Mouse (Mus musculus) thymus, adult 18-20 months (tissue): ENCODE measurements around the gene Tmprss4.

Experiments used
- DNase-seq, 2 experiments: peaks; one replicate each; pipeline ENCODE4 v3.0.0; 2022; ENCODE audit warnings: mixed read lengths in 2 of 2

Tmprss4 gene

GRCm38 (mm10) chr9:45196125-45196830 lies 7.6 kb downstream of the Tmprss4 start:
- peak; percentile 51 to 77 for DNase-seq

- DNase-seq: peak in 1 of 2 experiments; percentile 17
Measured at GRCm38 (mm10) chr9:45195468-45195867, 8.4 kb downstream of the Tmprss4 start.

GRCm38 (mm10) chr9:45189661-45190174 lies 14.2 kb downstream of the Tmprss4 start:
- peak in 1 of 2 experiments; percentile 15 for DNase-seq

GRCm38 (mm10) chr9:45188570-45189563 lies 15.0 kb downstream of the Tmprss4 start:
- peak; percentile 68 to 88 for DNase-seq

GRCm38 (mm10) chr9:45185250-45185649 lies 18.6 kb downstream of the Tmprss4 start:
- peak; percentile 55 to 66 for DNase-seq

GRCm38 (mm10) chr9:45183266-45183665 lies 20.6 kb downstream of the Tmprss4 start:
- peak in 1 of 2 experiments; percentile 29 for DNase-seq

- DNase-seq: no peak
Measured at GRCm38 (mm10) chr9:45182521-45182920, 21.4 kb downstream of the Tmprss4 start.

- no peak for DNase-seq
Measured at GRCm38 (mm10) chr9:45181770-45182169, 22.1 kb downstream of the Tmprss4 start, which contains the start of gene BC049352. TSS of gene BC049352 (plus strand) at chr9:45182007.

- no peak for DNase-seq
Measured at GRCm38 (mm10) chr9:45179282-45179681, 24.6 kb downstream of the Tmprss4 start.

- DNase-seq: no peak
Measured at GRCm38 (mm10) chr9:45173475-45173874, 30.4 kb downstream of the Tmprss4 start.

GRCm38 (mm10) chr9:45171073-45171610 lies 32.8 kb downstream of the Tmprss4 start:
- no peak for DNase-seq

GRCm38 (mm10) chr9:45170150-45170549 lies 33.7 kb downstream of the Tmprss4 start:
- no peak for DNase-seq

- no peak for DNase-seq
Measured at GRCm38 (mm10) chr9:45167903-45168302, 36.0 kb downstream of the Tmprss4 start.

- peak; percentile 46 to 66 for DNase-seq
Measured at GRCm38 (mm10) chr9:45153361-45153760, 50.5 kb downstream of the Tmprss4 start.

GRCm38 (mm10) chr9:45150933-45151332 lies 53.0 kb downstream of the Tmprss4 start:
- DNase-seq: no peak

GRCm38 (mm10) chr9:45146267-45146597 lies 57.7 kb downstream of the Tmprss4 start:
- DNase-seq: peak; percentile 59 to 78

- DNase-seq: no peak
Measured at GRCm38 (mm10) chr9:45145533-45146266, 58.2 kb downstream of the Tmprss4 start.

GRCm38 (mm10) chr9:45142686-45143085 lies 61.2 kb downstream of the Tmprss4 start:
- no peak for DNase-seq

GRCm38 (mm10) chr9:45140945-45141344 lies 62.9 kb downstream of the Tmprss4 start:
- DNase-seq: no peak

- no peak for DNase-seq
Measured at GRCm38 (mm10) chr9:45139082-45139481, 64.8 kb downstream of the Tmprss4 start.

GRCm38 (mm10) chr9:45138191-45139032 lies 65.5 kb downstream of the Tmprss4 start, which contains the start of gene Scn4b:
TSS of gene Scn4b (plus strand) at chr9:45138395.
- DNase-seq: peak; percentile 54
